Mouse (Mus musculus): ENCODE results near the gene Ulk3.

Ulk3 gene

GRCm38 (mm10) chr9:57574397-57574796, 14.9 kb upstream of the Ulk3 start:
- no peak for DNase-seq

- DNase-seq = no peak
Observed at GRCm38 (mm10) chr9:57575577-57575976, 13.7 kb upstream of the Ulk3 start.

- no peak for DNase-seq
Observed at GRCm38 (mm10) chr9:57577144-57577849, 12.0 kb upstream of the Ulk3 start.

- DNase-seq = no peak
Observed at GRCm38 (mm10) chr9:57584991-57585390, 4.3 kb upstream of the Ulk3 start.

DNA sequence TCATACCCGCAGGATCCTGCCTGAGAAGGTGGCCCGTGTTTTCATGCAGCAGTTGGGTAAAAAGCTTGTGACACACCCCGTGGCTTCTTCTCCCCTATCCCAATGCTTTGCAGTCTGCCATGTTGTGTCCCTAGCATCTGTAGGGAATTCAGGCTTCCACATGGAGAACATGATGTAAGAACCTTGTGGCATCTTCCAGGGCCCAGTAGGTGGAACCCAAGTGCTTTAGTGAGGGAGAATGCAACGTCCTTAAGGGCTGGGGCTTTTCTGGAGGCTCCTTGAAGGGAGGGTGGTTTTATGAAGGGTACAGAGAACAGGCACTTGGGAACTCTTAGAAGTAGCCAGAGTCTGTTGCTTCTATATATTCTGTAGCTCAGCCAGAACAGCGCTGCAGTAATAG, 1.5 kb downstream of the Ulk3 start:
- DNase-seq = no peak

DNA sequence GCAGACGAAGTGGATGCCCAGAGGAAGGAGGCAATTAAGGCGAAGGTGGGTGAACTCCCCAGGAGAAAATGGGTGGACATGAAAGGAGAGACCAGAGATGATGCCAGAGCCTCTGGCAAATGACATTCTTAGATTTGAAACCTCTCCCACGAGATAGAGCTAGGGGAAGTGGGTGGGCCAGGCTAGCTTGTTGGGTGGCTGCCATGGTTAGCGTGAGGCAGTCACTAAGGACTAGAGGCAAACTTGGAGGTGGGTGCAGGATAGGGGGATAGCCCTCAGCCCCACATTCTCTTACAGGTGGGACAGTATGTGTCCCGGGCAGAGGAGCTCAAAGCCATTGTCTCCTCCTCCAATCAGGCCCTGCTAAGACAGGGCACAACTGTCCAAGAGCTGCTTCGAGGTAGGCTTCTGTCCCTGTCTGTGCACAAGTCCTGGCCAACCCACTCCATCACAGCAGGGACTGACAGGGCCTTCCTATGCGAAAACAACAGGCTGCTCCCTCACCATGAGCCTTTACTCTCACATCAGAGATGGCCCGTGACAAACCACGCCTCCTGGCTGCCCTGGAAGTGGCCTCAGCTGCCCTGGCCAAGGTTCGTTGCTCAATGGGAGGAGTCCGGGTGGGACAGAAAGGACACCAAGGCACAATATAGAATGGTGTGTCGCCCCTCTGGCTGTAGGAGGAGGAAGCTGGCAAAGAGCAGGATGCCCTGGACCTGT, 4.4 kb downstream of the Ulk3 start:
- DNase-seq = peak; percentile 78 to 82

- DNase-seq = no peak
Observed at GRCm38 (mm10) chr9:57594174-57594509, 4.9 kb downstream of the Ulk3 start.

DNA sequence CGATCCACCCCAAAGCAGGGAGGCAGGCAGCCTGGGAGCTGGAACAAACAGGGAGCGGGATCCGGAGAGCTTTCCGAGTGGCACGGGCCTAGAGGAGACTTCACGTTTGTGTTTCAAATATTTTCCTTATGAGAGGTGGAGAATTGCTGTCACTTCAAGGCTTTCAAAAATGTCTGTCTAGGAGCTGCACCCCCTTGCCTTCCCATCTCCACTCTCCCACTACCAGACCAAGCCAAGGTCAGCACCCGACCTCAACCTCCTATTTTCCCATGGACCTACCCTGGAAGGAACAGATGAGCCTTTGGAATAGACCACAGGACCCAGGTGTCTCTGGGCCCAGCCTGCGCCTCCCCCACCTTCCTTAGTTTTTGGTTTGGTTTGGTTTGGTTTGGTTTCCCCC, 8.0 kb downstream of the Ulk3 start:
- DNase-seq = no peak

DNA sequence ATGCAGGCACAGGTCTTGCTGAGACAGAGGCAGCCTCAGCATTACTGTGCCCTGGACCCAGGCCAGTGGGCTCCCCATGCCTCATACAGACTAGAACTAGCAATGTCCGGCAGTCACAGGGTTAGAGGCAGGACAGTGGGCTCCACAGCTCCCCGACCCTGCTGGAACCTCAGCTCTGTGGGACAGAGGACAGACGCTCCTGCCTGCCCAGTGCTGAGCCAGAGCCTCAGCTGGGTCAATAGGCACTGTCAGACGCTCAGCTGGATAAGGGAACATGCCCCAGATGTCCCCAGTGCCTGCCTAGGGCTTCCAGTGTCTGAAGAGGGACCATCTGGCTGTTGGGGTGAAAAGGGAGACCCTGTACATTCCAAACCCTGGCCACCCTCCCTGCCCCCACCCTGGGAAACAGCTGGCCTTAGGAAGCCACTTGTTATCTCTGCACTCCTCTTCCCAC, 8.7 kb downstream of the Ulk3 start:
- DNase-seq = peak in 1 of 2 experiments; percentile 39

DNA sequence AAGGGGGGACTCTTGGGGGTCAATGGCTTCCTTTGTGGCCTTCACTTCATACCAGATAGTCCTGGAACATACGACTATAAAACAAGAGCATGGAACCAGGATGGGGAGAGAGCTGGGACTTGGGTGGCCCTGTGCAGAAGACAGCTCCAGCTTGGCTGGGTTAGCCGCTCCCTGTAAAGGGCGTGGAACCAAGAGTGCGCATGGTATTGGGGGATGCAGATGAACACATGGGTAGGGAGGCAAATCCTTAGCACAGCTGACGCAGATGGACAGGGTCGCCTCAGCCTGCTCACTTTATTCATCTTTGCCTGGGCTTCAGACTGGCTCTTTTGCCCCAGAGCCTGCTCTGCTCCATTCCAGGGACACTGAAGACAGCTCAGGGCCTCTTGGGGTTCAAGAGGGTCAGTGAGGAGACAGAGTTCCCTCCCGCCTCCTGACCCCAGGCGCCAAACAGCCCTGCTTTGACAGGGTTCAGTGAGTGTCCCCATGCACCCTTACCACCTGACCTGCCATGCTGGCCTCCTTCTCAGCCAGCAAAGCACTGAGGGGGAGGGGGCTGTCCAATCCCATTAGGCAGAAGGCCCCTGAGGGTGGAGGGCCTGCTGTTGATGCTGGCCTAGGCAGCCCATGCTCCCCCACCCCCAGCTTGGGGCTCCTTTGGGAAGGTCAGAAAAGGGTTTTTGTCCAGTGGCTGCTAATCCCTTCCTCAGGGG, 9.8 kb downstream of the Ulk3 start:
- DNase-seq = peak; percentile 48 to 75

DNA sequence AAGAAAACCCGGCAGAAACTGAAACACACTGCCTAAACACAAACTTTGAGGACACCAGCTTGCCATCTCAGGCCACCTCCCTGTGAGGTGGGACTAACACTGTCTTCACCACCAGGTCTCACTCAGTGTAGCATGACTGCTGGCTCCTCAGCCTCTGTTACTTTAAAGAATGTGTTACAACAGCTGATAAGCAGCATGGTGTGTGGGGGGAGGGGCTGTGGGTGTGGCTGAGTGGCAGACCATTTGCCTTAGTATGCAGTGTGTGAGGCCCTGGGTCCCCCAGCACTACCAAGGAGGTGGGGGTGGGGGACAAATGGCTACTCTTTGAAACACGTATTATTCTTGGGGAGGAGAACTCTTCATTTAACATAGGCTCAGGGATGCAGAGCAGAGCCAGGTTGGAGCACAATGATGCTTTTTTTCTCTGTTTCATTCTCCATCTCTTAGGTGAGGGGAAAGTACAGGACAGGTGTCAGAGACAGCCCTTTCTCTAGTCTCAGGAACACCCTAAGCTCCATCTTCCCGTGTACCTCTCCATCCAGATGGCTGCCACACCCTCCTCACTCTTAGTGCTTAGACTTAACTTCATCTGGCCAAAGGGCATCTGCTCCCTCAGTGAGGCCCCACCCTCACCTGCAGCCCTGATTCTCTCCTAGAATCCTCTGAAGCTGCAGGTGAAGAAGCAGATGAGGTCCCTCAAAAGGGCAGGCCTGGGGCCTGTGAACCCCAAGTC, 11.5 kb downstream of the Ulk3 start:
- peak in 1 of 2 experiments; percentile 34 for DNase-seq

DNA sequence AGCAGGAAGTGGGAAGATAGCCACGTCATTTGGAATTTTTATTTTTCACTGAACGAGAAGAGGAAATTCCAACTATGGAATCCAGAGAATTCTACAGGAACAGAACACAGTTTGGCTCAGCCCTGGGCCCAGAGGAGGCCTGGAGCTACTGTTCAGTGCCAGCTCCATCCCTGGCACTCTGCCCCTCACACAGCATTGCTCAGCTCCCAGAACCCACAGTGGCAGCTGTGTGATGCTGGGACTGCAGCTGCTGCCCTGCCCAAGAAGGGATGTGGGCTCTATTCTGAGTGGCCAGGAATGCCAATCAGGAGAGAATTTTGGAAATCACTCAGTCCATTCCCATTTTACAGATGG, 12.1 kb downstream of the Ulk3 start:
- DNase-seq = no peak

GRCm38 (mm10) chr9:57602098-57602497, 12.8 kb downstream of the Ulk3 start:
- DNase-seq = no peak

GRCm38 (mm10) chr9:57604875-57605274, 15.6 kb downstream of the Ulk3 start:
- no peak for DNase-seq

DNA sequence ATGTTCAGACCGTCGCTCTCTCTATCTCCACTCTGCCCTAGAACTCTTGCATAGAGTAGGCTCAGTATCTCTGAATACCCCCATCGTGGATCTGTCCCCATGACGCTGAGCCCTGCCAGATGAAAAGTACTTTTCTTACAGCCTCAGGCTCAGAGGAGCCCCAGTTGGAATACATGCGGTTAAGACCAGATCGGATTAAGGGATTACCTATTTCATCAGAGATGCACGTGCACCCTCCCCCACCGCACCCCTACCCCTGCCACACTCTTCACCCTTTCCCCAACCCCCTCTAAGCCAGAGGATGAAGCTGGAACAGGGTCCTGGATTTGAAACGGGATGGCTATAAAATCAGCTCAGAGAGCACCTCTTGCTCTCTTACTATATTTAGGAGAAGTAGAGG, 16.3 kb downstream of the Ulk3 start:
- DNase-seq = no peak

DNA sequence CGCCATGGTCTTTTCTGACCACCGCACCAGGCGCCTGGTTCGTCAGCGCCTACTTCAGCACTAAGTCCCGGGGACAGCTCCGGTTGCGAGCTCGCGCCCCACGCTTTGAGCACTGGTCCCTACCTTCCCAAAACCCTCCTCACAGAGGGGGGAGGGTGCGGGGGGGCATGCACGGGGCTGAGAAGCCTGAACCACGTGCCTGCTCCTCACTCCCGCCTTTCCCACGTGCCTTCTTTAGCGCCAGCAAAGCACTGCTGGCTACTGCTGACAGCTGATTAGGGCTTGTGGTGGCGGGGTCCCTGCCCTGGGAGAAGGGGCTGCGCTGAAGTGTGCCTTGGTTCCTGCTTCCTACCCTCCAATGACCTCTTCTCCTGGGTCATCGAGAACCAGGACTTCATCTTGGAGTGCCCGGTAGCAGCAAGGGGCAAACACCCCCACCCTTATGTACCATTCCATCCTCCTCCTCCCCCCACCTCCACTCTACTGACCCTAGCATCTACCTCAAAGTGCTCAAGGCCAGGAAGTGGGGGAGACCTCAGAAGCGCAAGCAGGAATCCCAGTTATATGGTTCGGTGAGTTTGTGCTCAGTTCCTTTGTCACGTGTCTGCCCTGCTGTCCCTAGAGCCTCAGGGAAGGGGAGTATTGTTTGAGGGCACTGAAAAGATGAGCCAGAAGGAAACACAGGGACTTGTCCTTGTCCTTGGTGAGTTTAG, 17.0 kb downstream of the Ulk3 start, which contains the start of gene Cplx3:
Gene Cplx3 (minus strand): TSS at position 143 of the 713 bp plus-strand sequence.
- peak; percentile 59 to 61 for DNase-seq

DNA sequence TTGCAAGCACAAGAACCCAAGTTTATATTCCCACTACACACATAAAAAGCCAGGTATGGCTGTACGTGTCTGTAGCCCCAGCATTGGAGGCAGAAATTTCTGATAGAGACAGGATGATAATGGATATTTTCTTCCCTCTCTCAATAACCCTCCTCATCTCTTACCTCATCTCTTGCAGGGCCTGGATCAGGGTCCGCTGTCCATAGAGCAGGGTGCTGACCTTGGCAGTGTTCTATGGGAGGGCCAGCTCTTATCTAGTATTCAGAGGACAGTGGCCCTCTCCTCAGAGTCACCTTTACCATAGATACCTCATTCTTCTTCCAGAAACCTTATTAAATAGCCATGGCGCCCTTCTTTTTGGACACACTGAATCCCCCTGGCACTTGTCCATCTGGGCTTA, 20.6 kb downstream of the Ulk3 start:
- no peak for DNase-seq

DNA sequence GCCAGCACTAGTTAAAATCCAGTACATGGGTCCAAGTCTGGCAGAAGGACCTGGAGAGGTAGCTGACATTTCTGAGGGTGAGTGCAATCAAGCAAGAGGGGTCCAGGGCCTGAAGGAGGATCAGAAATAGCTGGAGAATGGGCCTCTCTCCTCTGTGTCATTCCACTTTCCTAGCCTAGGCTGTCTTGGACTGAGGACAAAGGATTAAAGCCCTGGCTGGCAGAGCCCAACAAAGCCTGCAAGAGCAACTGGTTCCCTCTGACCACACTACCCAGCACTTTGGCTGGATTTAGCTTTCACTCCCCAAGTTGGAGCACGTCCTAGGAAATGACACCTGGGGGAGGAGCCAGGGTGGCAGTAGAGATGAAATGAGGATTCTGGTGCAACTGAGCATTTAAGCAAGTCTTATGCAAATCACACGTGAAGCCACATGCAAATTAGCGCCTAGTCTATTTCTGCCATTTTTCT, 21.1 kb downstream of the Ulk3 start:
- DNase-seq = no peak

- DNase-seq = no peak
Observed at GRCm38 (mm10) chr9:57612587-57612986, 23.3 kb downstream of the Ulk3 start.

GRCm38 (mm10) chr9:57613975-57614374, 24.7 kb downstream of the Ulk3 start:
- no peak for DNase-seq

- DNase-seq = no peak
Observed at GRCm38 (mm10) chr9:57614786-57615185, 25.5 kb downstream of the Ulk3 start.

DNA sequence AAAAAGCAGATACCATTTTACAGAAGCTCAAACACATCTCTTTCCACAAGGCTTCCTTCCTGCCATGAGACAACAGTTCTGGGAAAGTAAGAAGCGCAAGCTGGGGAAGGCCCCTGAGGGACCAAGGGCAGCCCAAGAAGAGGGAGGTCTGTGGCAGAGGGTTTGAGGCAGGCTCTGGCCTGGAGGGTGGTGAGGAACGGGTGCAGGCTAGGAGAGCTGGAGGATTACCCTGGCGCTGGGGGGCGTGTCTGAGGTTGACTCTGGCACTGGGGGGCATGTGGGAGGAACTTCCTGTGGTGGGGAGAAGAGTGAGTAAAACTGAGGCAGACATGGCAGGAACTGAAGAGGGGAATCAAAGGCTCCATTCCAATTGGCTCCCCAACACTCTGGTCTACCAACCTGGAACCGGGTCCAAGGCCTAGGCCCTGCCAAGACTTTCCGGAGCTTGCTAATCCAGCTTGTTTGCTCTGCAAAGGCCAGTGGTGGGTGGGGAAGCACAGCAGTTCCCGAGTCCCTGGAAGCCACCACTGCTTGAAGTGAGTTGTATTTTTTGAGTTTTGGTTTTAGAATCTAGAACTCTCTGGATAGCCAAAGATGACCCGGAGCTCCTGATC, 28.4 kb downstream of the Ulk3 start:
- no peak for DNase-seq

All from kidney, adult 8-10 months (tissue).